Mouse (Mus musculus) kidney, embryonic 15.5 days (tissue): ENCODE results near the gene Sap30bp. TPM values are rescaled to one million over a fixed set of nuclear protein-coding genes. Genes with fewer than 3 reads are reported as not detected.

ENCODE experiments used
- polyA plus RNA-seq: library from polyadenylated mRNA; unstranded; fragments of >200 nt; fragmentation: Nextera tagmentation; extraction: Ambion mirVana; gene quantifications from 2 replicates; pipeline ENCODE4 v1.2.1, GENCODE M21; 2015

Gene Sap30bp
- polyA plus RNA-seq, 1 experiment from 2014 or later = 44.5 TPM

Other genes with a start within 250 kb of the Sap30bp start
- 92.0 and 98.4 TPM in 2 replicates for gene Grb2, start 224.7 kb upstream of the Sap30bp start, polyA plus RNA-seq
- 26.6 and 27.0 TPM in 2 replicates for gene Tmem94, start 167.8 kb upstream of the Sap30bp start, polyA plus RNA-seq
- 17.3 and 20.9 TPM in 2 replicates for gene Caskin2, start 119.6 kb upstream of the Sap30bp start, polyA plus RNA-seq
- gene Tsen54, start 118.6 kb upstream of the Sap30bp start, polyA plus RNA-seq = 37.3 and 39.8 TPM in 2 replicates
- 39.1 and 41.0 TPM in 2 replicates for gene Llgl2, start 109.2 kb upstream of the Sap30bp start, polyA plus RNA-seq
- 8.0 and 11.1 TPM in 2 replicates for gene Myo15b, start 74.9 kb upstream of the Sap30bp start, polyA plus RNA-seq
- gene Smim5, start 33.3 kb upstream of the Sap30bp start, polyA plus RNA-seq = 3.9 and 4.1 TPM in 2 replicates
- 9.1 and 9.9 TPM in 2 replicates for gene Smim6, start 21.3 kb upstream of the Sap30bp start, polyA plus RNA-seq
- 21.3 and 24.3 TPM in 2 replicates for gene Recql5, start 195 bp downstream of the Sap30bp start, polyA plus RNA-seq
- gene Itgb4, start 41.4 kb downstream of the Sap30bp start, polyA plus RNA-seq = 2.1 and 2.7 TPM in 2 replicates
- 194 and 208 TPM in 2 replicates for gene Galk1, start 79.4 kb downstream of the Sap30bp start, polyA plus RNA-seq
- gene H3f3b, start 94.7 kb downstream of the Sap30bp start, polyA plus RNA-seq = 1,673 and 1,817 TPM in 2 replicates
- 37.3 and 40.1 TPM in 2 replicates for gene Unk, start 97.0 kb downstream of the Sap30bp start, polyA plus RNA-seq
- gene Unc13d, start 144.7 kb downstream of the Sap30bp start, polyA plus RNA-seq = 1.3 and 1.5 TPM in 2 replicates
- 82.1 and 101 TPM in 2 replicates for gene Wbp2, start 153.7 kb downstream of the Sap30bp start, polyA plus RNA-seq
- gene Trim47, start 193.9 kb downstream of the Sap30bp start, polyA plus RNA-seq = 21.4 and 24.6 TPM in 2 replicates
- 4.5 and 5.4 TPM in 2 replicates for gene Trim65, start 197.8 kb downstream of the Sap30bp start, polyA plus RNA-seq
- 102 and 112 TPM in 2 replicates for gene Mrpl38, start 205.6 kb downstream of the Sap30bp start, polyA plus RNA-seq
- gene Fbf1, start 234.9 kb downstream of the Sap30bp start, polyA plus RNA-seq = 37.4 and 41.4 TPM in 2 replicates